Mouse (Mus musculus) ES-CJ7 (cell line): ENCODE results near the gene Dolk.

ENCODE experiments used
- DNase-seq: peaks from one replicate; pipeline ENCODE4 v3.0.0; 2011; ENCODE audit warnings: low read depth, low spot score

Gene Dolk

GRCm38 (mm10) chr2:30286192-30287026 is at the start of gene Dolk, which contains the start of gene Nup188:
Gene Dolk (minus strand): TSS chr2:30286334.
Gene Nup188 (plus strand): TSS chr2:30286397.
- peak; percentile 95 for DNase-seq

GRCm38 (mm10) chr2:30335324-30335723 is 49.2 kb upstream of the Dolk start:
- DNase-seq, result peak; percentile 90

GRCm38 (mm10) chr2:30328791-30329190 is 42.7 kb upstream of the Dolk start:
- no peak for DNase-seq

GRCm38 (mm10) chr2:30327276-30327675 is 41.1 kb upstream of the Dolk start:
- DNase-seq, result no peak

GRCm38 (mm10) chr2:30325296-30325695 is 39.2 kb upstream of the Dolk start:
- no peak for DNase-seq

GRCm38 (mm10) chr2:30323111-30323510 is 37.0 kb upstream of the Dolk start:
- DNase-seq, result no peak

- no peak for DNase-seq
Observed at GRCm38 (mm10) chr2:30319260-30319659, 33.1 kb upstream of the Dolk start.

GRCm38 (mm10) chr2:30316955-30317354 is 30.8 kb upstream of the Dolk start:
- no peak for DNase-seq

- peak; percentile 46 for DNase-seq
Observed at GRCm38 (mm10) chr2:30316136-30316535, 30.0 kb upstream of the Dolk start.

- DNase-seq, result no peak
Observed at GRCm38 (mm10) chr2:30311481-30311880, 25.3 kb upstream of the Dolk start.

GRCm38 (mm10) chr2:30309351-30309750 is 23.2 kb upstream of the Dolk start:
- no peak for DNase-seq

- DNase-seq, result no peak
Observed at GRCm38 (mm10) chr2:30306087-30306486, 20.0 kb upstream of the Dolk start.

GRCm38 (mm10) chr2:30299966-30300365 is 13.8 kb upstream of the Dolk start:
- DNase-seq, result no peak

- no peak for DNase-seq
Observed at GRCm38 (mm10) chr2:30299525-30299924, 13.4 kb upstream of the Dolk start.

- peak; percentile 53 for DNase-seq
Observed at GRCm38 (mm10) chr2:30287027-30287373, 866 bp upstream of the Dolk start.

- no peak for DNase-seq
Observed at GRCm38 (mm10) chr2:30285416-30286181, 535 bp downstream of the Dolk start.

GRCm38 (mm10) chr2:30285004-30285403 is 1.1 kb downstream of the Dolk start:
- DNase-seq, result no peak

GRCm38 (mm10) chr2:30283193-30283592 is 2.9 kb downstream of the Dolk start:
- no peak for DNase-seq

GRCm38 (mm10) chr2:30281651-30282050 is 4.5 kb downstream of the Dolk start:
- DNase-seq, result no peak

- DNase-seq, result no peak
Observed at GRCm38 (mm10) chr2:30280743-30281142, 5.4 kb downstream of the Dolk start, which contains the start of gene Gm28038. Gene Gm28038 (plus strand): TSS chr2:30281043.

- DNase-seq, result peak; percentile 73
Observed at GRCm38 (mm10) chr2:30270134-30270533, 16.0 kb downstream of the Dolk start.

GRCm38 (mm10) chr2:30269241-30269990 is 16.7 kb downstream of the Dolk start:
- no peak for DNase-seq
